Mouse (Mus musculus) thymus, postnatal 0 days (tissue): Measurements from ENCODE around the gene Slc13a1. TPM values are rescaled to one million over a fixed set of nuclear protein-coding genes. Genes with fewer than 3 reads are reported as not detected.

Experiments
- DNase-seq: peaks from one replicate; pipeline ENCODE4 v3.0.0-alpha.2; 2015; ENCODE audit warnings: low spot score
- microRNA-seq: library from miRNA; unstranded; fragments of <30 nt; microRNA quantifications from one replicate; pipeline ENCODE4, GENCODE M21; 2016; ENCODE audit warnings: borderline number of aligned reads
- polyA plus RNA-seq: library from polyadenylated mRNA; unstranded; fragments of >200 nt; fragmentation: Nextera tagmentation; extraction: Ambion mirVana; gene quantifications from 2 replicates; pipeline ENCODE4 v1.2.1, GENCODE M21; 2015

The Slc13a1 gene
- polyA plus RNA-seq, 1 experiment from 2014 or later = not detected

DNA sequence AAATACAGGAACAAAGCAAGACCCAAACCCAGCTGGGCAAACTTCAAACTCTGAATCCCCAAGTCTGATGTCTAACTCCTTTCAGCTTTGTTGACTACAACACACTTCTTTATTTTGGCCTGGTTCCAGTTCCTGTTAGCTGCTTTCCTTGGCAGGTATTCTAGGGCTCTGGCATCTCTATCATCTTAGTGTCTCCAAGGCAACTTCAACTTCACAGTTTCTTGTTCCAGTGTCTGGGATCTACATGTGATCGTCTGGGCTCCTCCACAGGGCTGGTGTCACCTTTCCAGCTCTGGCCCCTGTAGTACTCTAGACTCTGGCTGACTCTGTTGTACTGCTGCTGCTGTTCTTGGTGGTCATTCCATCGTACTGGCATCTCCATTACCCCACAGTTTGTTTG, 91.8 kb downstream of the Slc13a1 start:
- DNase-seq = no peak

- no peak for DNase-seq
Measured at GRCm38 (mm10) chr6:24072804-24073203, 95.1 kb downstream of the Slc13a1 start.

- DNase-seq = no peak
Measured at GRCm38 (mm10) chr6:24059754-24060153, 108.1 kb downstream of the Slc13a1 start.

GRCm38 (mm10) chr6:24055086-24055485, 112.8 kb downstream of the Slc13a1 start:
- DNase-seq = no peak

GRCm38 (mm10) chr6:24054086-24054710, 113.7 kb downstream of the Slc13a1 start:
- no peak for DNase-seq

- no peak for DNase-seq
Measured at GRCm38 (mm10) chr6:24047014-24047770, 120.7 kb downstream of the Slc13a1 start.

DNA sequence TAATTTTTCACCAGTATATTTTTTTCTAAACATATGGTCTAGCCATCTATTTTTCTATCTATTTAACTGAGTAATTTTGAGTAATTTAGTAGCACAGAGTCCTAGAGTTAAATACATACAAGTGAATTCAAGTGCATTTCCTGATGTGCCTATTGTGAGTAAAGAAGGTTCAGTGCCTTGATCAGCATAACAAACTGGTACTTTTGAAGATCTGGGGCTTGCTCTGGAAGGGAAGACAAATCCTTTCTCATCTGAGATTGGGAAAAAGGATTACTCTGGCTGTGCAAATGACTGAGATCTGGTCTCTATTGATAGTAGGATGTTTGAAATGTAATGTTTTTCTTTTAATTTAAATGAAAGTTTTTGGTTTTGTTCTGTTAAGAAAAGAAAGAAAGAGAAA, 124.4 kb downstream of the Slc13a1 start:
- DNase-seq = no peak

Small RNA genes lying within 50 kb of the gene (microRNA-seq; reads per million reads assigned to microRNA genes)
- not detected for gene Gm26386

Other genes with a start within 250 kb of the Slc13a1 start
- not detected in 2 replicates for gene Tas2r118, start 198.0 kb downstream of the Slc13a1 start, polyA plus RNA-seq